ENCODE assay signal across 13 mouse cellular contexts in genomic region chr14:48205635-48206034, GRCm38 (mm10).
A peak's percentile ranks its signal among the peaks of the same experiment; 100 is the strongest.
DNase-seq lines count a peak whose midpoint lies in the region; ATAC-seq lines count a peak whose summit lies in the region.
"Had no signal": no experiment of that assay in that cellular context is flagged by ENCODE, and none has a peak within 500 bp of the region (broad histone marks: within the 10 kb centered on the region; RNA-seq: fewer than 3 reads in every experiment).

No protein-coding gene starts in this region.

- peak; percentile 23 for DNase-seq in embryo, embryonic 11.5 days (ENCODE audit: low read depth, low spot score)
- DNase-seq in embryo, embryonic 11 days, result no peak
- DNase-seq in urinary bladder, adult 2 months (ENCODE audit: low spot score), result peak; percentile 13
- DNase-seq in urinary bladder, adult 18-20 months (ENCODE audit: low spot score in 2 of 2), result no peak
- DNase-seq in kidney, postnatal 14 days, result peak; percentile 56
- no peak for DNase-seq in thymus, postnatal 14 days
- no peak for DNase-seq in thymus, postnatal 25 days
- DNase-seq: gastrocnemius, postnatal 36 days; layer of hippocampus, adult 9-11 months; lung, adult 18-20 months; right cerebral cortex, postnatal 25 days; thymus, adult 18-20 months had no signal

- no peak for ATAC-seq in erythroid progenitor cell, adult 5-6 weeks (replicated peaks; ENCODE audit: low FRiP score, poor library complexity, severe bottlenecking)

Comparison
In these comparisons a context has a peak if more than half of its experiments do, and no peak if none do; other contexts are left out.
1. DNase-seq: peak in embryo, embryonic 11.5 days (single experiment), urinary bladder, adult 2 months (single experiment) and kidney, postnatal 14 days (single experiment); none in embryo, embryonic 11 days (single experiment), urinary bladder, adult 18-20 months (0 of 2), thymus, postnatal 14 days (single experiment) and thymus, postnatal 25 days (single experiment).